Mouse (Mus musculus) liver, embryonic 14.5 days (tissue): ENCODE results near the gene Map7. TPM values are rescaled to one million over a fixed set of nuclear protein-coding genes. Genes with fewer than 3 reads are reported as not detected.
A peak's percentile ranks its signal among the peaks of the same experiment; 100 is the strongest.

ENCODE experiments used
- ATAC-seq: fragments of 200-750 bp; cut with Nextera tagmentation; 2 replicates; pipeline ENCODE4 v1.8.0; 2017; ENCODE audit warnings: moderate number of reproducible peaks, mild to moderate bottlenecking, moderate library complexity; ENCODE audit not compliant: insufficient read depth
- DNase-seq, 3 experiments: peaks; one replicate each; pipeline ENCODE4 v3.0.0-alpha.2; 2012 to 2013; ENCODE audit warnings: low read depth in 3 of 3, low spot score in 3 of 3
- H3K27ac ChIP-seq: fragments of 300-500 bp; sonication (generic); 2 replicates; pipeline ENCODE4 v1.5.1; 2014; ENCODE audit warnings: moderate library complexity, mild to moderate bottlenecking, control low read depth, inconsistent platforms
- H3K27me3 ChIP-seq: fragments of 300-500 bp; sonication (generic); 2 replicates; pipeline ENCODE4 v1.6.1; 2014; ENCODE audit warnings: mild to moderate bottlenecking, low read length, moderate library complexity; ENCODE audit not compliant: control insufficient read depth, insufficient read depth
- H3K36me3 ChIP-seq: fragments of 300-500 bp; sonication (generic); replicated peaks from 2 replicates; pipeline ENCODE4 v1.6.1; 2014; ENCODE audit warnings: low read depth; ENCODE audit not compliant: control insufficient read depth, insufficient read depth
- H3K4me1 ChIP-seq, 2 experiments: fragments of 200-500 bp in 1 of 2; fragments of 300-500 bp in 1 of 2; sonication (generic) in 1 of 2; replicated peaks; 2 replicates each; pipeline ENCODE4 v1.6.1; 2012 to 2014; ENCODE audit warnings: antibody characterized with exemption in 1 of 2, inconsistent platforms in 1 of 2, low read length in 1 of 2; ENCODE audit not compliant: control insufficient read depth in 2 of 2, insufficient read depth in 2 of 2
- H3K4me2 ChIP-seq: fragments of 300-500 bp; sonication (generic); 2 replicates; pipeline ENCODE4 v1.6.1; 2014; ENCODE audit warnings: low read depth, mild to moderate bottlenecking, control low read depth, moderate library complexity
- H3K4me3 ChIP-seq, 2 experiments: fragments of 200-500 bp in 1 of 2; fragments of 300-500 bp in 1 of 2; sonication (generic) in 1 of 2; 2 replicates each; pipeline ENCODE4 v1.5.1; 2012 to 2014; ENCODE audit warnings: low read depth in 2 of 2, low read length in 2 of 2, mild to moderate bottlenecking in 2 of 2, control low read depth in 1 of 2, inconsistent platforms in 1 of 2, moderate library complexity in 1 of 2; ENCODE audit not compliant: insufficient read depth in 1 of 2
- H3K9ac ChIP-seq: fragments of 300-500 bp; sonication (generic); replicated peaks from 2 replicates; pipeline ENCODE4 v1.6.1; 2014; ENCODE audit warnings: mild to moderate bottlenecking, control low read depth, moderate library complexity
- H3K9me3 ChIP-seq: fragments of 300-500 bp; sonication (generic); 2 replicates; pipeline ENCODE4 v1.6.1; 2016; ENCODE audit warnings: low read length, mixed read lengths; ENCODE audit not compliant: control insufficient read depth
- CTCF ChIP-seq: IDR thresholded peaks from 2 replicates; pipeline ENCODE4 v1.5.1; 2016; ENCODE audit warnings: antibody characterized with exemption, low read depth, control low read depth
- EP300 ChIP-seq: IDR thresholded peaks from 2 replicates; pipeline ENCODE4 v1.6.1; 2016; ENCODE audit warnings: antibody characterized with exemption, low read depth
- WGBS: fragments of 180-500 bp; shearing (Covaris S2); extraction: QIAGEN DNeasy Blood & Tissue Kit; methylation state at CpG from one replicate; pipeline ENCODE4 v1.1.7; 2014; ENCODE audit not compliant: insufficient replicate concordance; 5-methylcytosine and 5-hydroxymethylcytosine counted together
- polyA plus RNA-seq, 2 experiments: library from polyadenylated mRNA; depleted of rRNA in 1 of 2; stranded (reverse) in 1 of 2; unstranded in 1 of 2; fragments of >200 nt; fragmentation: Nextera tagmentation in 1 of 2; extraction: Ambion mirVana in 1 of 2; gene quantifications; 2 replicates each; pipeline versions ENCODE4 v1.2.1 to v1.2.3; 2012 to 2014

The Map7 gene
- polyA plus RNA-seq, 2 experiments = 2.2 to 2.3 TPM

GRCm38 (mm10) chr10:20160914-20161313, 12.6 kb downstream of the Map7 start:
- no peak overlapping the region for H3K4me2 ChIP-seq
- no peaks in the 10 kb centered on the region for H3K36me3 ChIP-seq
- no peaks in the 10 kb centered on the region for H3K9me3 ChIP-seq
- 0 out of 2 replicates have a peak, but pooled peaks have one; percentile 2 for TF ChIP-seq CTCF
- no peak for TF ChIP-seq EP300
- 29% methylated on average over 8 of the region's 8 CpGs for WGBS
- H3K4me3 ChIP-seq = no peak overlapping the region
- no peak for ATAC-seq
- H3K4me1 ChIP-seq = peaks cover 0 to 5% of the 10 kb centered on the region in 2 experiments; a peak in 1 of 4 replicates
- no peak for DNase-seq
- H3K9ac ChIP-seq = no peak overlapping the region
- H3K27me3 ChIP-seq = no peaks in the 10 kb centered on the region
- H3K27ac ChIP-seq = no peak overlapping the region

GRCm38 (mm10) chr10:20164810-20165209, 16.5 kb downstream of the Map7 start:
- no peak for TF ChIP-seq EP300
- TF ChIP-seq CTCF = no peak
- 67% methylated on average over 5 of the region's 5 CpGs for WGBS
- DNase-seq = no peak
- Histone ChIP-seq H3K4me2 (no peak overlapping the region), H3K27ac (no peak overlapping the region), H3K4me1 (peaks cover 0 to 23% of the 10 kb centered on the region in 2 experiments; a peak in 2 of 4 replicates), H3K4me3 (no peak overlapping the region), H3K9ac (no peak overlapping the region), H3K9me3 (no peaks in the 10 kb centered on the region), H3K36me3 (no peaks in the 10 kb centered on the region), H3K27me3 (no peaks in the 10 kb centered on the region)
- no peak for ATAC-seq

GRCm38 (mm10) chr10:20166797-20167196, 18.5 kb downstream of the Map7 start:
- ATAC-seq = 0 out of 2 replicates have a peak, but pooled peaks have one; percentile 48
- H3K27me3 ChIP-seq = no peaks in the 10 kb centered on the region
- no peak for TF ChIP-seq CTCF
- no peak for TF ChIP-seq EP300
- no peak overlapping the region for H3K4me3 ChIP-seq
- no peaks in the 10 kb centered on the region for H3K36me3 ChIP-seq
- peaks cover 0 to 28% of the 10 kb centered on the region in 2 experiments; a peak in 2 of 4 replicates for H3K4me1 ChIP-seq
- 31% methylated on average over 11 of the region's 11 CpGs for WGBS
- H3K4me2 ChIP-seq = no peak overlapping the region
- H3K9me3 ChIP-seq = no peaks in the 10 kb centered on the region
- no peak overlapping the region for H3K27ac ChIP-seq
- H3K9ac ChIP-seq = no peak overlapping the region
- peak in 1 of 3 experiments; percentile 36 for DNase-seq

- peaks cover 0 to 28% of the 10 kb centered on the region in 2 experiments; a peak in 2 of 4 replicates for H3K4me1 ChIP-seq
- H3K4me2 ChIP-seq = no peak overlapping the region
- no peak overlapping the region for H3K27ac ChIP-seq
- peak; percentile 31; the same call in 1 of the 2 replicates for ATAC-seq
- no peak overlapping the region for H3K4me3 ChIP-seq
- no peaks in the 10 kb centered on the region for H3K9me3 ChIP-seq
- H3K9ac ChIP-seq = no peak overlapping the region
- no peak for DNase-seq
- H3K27me3 ChIP-seq = no peaks in the 10 kb centered on the region
- 70% methylated on average over 4 of the region's 4 CpGs for WGBS
- no peak for TF ChIP-seq EP300
- no peak for TF ChIP-seq CTCF
- no peaks in the 10 kb centered on the region for H3K36me3 ChIP-seq
Observed at GRCm38 (mm10) chr10:20167467-20167866, 19.2 kb downstream of the Map7 start.

GRCm38 (mm10) chr10:20169182-20169674, 21.0 kb downstream of the Map7 start:
- no peaks in the 10 kb centered on the region for H3K27me3 ChIP-seq
- peaks cover 0 to 28% of the 10 kb centered on the region in 2 experiments; a peak in 2 of 4 replicates for H3K4me1 ChIP-seq
- 60% methylated on average over 3 of the region's 3 CpGs for WGBS
- ATAC-seq = no peak
- no peak overlapping the region for H3K9ac ChIP-seq
- no peak overlapping the region for H3K27ac ChIP-seq
- TF ChIP-seq CTCF (no peak), EP300 (no peak)
- H3K4me3 ChIP-seq = no peak overlapping the region
- no peak overlapping the region for H3K4me2 ChIP-seq
- H3K36me3 ChIP-seq = no peaks in the 10 kb centered on the region
- no peak for DNase-seq
- H3K9me3 ChIP-seq = no peaks in the 10 kb centered on the region
